Mouse (Mus musculus) 3134 (cell line): ENCODE measurements around the gene Ttll2.
"Not testable (repeated sequence)": the region's sequence is repeated elsewhere in the genome, so short reads cannot be mapped to it uniquely, and the experiment has no call there.

ENCODE experiments used
- DNase-seq: peaks from one replicate; pipeline ENCODE4 v3.0.0-alpha.2; 2011; ENCODE audit warnings: low spot score; ENCODE audit not compliant: insufficient read length; ENCODE audit errors: extremely low read depth

Ttll2 gene

DNA sequence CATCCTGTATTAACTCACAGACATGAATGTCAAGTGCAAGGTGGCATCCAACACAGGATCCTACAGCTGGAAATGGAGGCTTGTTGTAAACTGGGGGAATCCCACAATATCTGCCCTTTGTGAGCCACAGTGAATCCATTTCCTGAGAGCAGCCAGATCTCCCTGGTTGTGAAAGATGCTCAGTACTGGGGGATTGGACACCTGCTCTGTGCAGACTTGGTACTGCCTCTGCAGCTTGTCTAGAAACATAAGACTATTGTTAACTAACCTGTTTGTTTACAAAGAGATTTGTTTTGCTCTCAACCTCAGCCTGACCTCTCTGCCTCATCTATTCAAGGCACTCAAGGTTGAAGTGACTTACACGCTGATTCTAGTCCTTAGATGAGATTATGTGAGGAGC is 13.8 kb upstream of the Ttll2 start:
- DNase-seq: not testable (repeated sequence)

DNA sequence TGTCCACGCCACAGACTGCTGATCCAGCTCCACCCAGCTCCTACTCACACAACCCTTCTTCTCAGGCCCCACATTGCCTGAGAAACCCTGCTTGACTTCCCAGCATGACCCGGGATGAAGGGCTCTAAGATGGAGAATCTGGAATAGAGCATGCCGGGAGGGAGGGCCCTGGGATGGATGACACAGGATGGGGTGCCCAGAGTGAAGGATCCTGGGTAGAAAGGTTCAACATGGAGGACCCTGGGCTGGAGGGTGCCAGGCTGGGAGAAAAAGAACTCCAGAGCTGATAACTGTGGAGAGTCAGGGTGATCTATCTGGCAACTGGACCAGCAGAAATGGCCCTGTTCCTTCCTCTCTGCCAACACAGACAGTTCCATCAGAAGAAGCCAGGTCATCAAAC is 13.1 kb upstream of the Ttll2 start:
- DNase-seq: not testable (repeated sequence)

DNA sequence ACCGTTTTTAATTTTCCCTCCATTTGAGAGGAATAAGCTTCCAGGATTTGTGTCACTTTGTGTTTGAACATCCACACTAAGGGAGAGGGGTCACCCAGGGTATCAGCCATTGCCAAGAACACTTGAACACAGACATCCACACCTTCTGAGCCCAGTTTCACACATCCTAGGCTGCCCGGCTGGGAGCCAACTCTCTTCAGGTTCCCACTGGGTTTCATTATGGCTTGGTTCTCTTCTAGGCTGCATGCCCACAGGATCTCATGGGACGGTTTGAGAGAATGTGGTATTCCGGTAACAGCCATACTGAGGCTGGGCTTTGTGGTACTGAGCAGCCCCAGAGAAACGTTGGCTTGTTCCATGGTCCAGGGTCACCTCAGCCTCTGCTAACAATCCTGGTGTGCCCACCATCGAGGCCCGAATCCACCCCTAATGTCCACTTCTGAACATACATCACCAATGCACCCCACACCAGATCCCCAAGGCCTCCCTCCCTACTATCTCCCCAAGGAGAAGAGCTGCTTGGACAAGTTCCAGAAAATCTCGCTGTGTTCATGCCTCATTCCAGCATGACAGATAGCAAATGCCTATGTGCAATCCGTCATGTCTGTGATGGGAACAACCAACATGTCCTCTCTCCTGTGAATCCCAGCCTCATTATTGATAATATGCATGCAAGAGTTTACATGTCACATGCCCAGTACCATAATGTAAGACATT is 8.4 kb upstream of the Ttll2 start:
- DNase-seq: not testable (repeated sequence)

DNA sequence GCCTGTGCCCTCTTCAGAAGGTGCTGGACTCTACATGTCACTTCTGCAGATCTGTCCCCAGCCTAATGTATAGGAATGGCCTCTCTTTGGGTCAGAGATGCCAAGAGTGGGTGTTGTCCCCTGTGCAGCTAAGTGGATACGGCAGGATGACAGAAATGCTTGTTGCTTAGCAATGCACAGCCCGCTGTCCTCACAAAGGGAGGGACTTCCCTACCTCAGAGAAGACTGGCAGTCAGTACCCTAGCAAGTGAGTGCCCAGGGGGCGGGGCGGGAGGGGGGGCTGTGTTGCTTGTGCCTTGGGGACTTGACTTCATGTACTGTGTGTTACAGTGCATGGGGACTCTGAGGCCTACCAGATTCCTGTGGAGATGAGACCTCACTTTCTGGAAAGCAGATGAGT is 7.3 kb upstream of the Ttll2 start:
- DNase-seq: not testable (repeated sequence)

DNA sequence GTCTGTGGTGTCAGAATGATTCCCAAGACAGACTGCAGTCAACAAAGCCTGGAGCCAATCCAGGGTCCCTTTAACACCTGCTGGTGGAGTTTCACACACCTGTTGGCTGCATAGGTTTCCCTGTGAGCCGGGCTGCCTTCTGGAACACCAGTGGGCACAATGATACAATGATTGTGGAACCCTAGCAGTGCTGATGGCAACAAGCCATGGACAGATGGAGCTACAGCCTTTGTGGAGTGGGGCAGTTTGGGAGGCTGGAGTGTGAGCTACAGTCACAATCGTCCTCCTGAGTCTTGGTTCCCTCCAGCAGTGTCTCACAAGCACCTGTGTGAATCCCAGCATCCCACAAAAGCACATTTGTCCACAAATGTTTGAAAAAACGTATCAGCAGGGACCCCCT is 3.7 kb downstream of the Ttll2 start:
- DNase-seq: not testable (repeated sequence)

DNA sequence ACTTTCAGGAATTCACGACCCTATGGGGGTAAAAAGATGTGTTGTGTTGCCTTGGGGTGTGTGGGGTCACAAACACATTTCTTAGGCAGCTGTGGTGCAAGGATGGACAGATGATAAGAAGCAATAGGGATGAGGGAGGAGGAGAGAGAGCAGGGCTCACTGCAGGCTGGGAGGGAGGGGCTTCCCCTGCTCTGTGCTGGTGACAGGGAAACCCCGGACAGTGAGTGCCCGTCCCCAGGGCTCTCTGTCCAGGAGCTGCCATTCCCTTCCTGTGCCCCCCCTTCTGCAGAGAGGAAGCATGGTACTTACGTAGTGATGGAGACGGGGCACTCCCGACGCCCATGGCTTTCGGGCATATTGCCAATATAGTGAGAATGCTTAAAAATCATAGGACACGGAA is 15.1 kb downstream of the Ttll2 start:
- DNase-seq: not testable (repeated sequence)

DNA sequence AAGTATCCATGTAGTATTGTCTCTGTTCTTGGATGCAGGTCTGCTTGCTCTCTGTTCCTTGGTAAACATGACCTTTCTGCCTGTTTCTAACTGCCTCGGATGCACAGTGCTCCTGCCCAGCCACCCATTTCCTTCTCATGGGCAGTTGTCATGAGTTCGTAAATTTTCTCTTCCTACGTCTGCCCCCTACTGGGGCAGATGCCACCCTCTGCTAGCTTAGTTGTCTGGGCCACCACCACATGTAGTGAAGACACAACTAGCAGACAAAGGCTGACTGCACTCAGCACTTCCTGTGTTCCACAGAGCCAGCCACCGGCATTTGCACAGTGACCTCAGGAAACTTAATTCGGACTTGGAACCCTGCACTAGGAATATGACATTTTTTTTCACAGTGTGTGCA is 19.8 kb downstream of the Ttll2 start:
- DNase-seq: not testable (repeated sequence)

DNA sequence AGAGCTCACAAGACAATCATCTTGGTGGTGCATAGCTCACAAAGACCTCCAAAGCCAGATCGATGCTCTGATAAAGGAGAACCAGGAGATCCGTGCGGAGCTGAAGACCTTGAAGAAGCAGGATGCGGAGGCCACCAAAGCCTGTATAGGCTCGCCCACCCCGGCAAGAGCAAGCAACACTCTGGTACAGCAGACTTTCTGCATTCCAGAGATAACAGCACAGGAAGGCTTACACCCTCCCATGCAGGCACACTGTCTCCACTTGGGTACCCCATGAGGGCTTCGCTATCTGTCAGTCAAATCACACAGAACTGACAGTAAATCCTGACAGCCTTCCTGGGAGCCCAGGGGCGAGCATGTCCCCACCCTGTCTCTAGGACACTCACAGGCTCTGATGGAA is 26.1 kb downstream of the Ttll2 start:
- DNase-seq: not testable (repeated sequence)

DNA sequence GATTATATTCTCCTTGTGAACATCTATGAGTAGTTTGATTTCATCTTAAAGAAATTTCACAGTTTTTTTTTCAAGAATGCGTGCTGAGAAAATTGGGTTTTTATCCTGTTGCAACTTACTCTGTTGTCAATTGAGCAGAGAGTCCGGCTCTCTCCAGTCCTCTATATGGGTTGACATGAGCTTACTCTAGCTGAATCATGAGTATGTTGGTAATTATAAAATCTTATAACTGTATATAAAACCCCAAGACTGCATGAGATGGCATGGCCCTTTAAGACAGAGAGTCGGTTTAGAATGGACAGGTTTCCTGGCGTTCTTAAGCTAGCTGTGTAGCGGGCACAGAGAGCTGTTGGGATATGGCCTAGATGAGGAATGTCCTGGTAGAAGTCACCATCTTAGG is 28.1 kb downstream of the Ttll2 start, which contains the start of gene Tcp10a:
Gene Tcp10a (plus strand): TSS at position 301 of the 400 bp plus-strand sequence.
- DNase-seq: not testable (repeated sequence)

DNA sequence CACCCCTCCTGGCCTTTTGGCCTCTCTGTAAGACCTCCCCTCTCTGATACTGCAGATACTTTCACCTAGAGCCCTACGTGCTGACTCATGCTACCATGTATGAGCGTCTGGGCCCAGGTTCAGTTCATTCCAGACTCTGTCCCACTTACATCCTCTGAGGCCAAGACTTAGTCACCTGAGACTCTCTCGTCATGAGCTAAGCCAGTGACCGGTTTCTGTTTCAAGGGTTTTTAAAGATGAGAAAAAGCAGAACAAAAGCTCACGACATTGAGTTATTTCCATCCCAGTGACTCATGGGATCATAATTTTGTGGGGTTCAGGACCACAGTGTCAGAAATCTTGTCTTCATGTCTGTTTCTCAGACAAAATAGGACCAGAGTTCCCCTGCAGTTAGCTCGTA is 32.7 kb downstream of the Ttll2 start:
- not testable (repeated sequence) for DNase-seq

DNA sequence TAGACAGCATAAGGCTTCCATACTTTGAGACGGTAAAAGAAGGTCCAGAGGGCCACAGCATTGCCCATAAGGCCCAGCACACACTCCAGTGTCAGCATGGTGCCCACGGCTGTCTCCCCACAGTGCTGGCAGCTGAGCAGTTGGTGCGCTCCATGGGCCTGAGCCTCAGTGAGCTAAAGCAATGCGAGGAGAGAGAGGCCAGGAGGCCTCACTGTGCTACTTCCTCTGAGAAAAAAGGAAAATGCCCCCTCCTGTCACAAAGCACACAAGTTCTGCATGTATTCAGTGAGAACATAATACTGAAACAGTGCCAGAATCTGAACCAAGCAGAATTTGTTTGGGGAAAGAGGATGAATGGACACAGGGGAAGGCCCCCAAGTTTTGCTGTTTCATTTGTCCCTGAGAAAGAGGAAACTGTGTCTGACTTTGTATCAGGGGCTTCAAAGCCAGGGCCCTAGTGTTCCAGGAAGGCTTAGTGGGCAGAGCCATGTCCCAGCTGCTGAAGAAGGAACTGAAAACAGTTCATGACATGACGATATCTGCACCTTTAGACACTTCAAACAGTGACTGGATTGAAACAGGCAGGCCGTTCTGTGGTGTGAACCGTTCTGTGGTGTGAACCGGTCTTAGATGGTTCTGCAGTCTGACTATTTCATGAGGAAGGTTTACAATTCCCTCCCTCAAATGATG is 36.7 kb downstream of the Ttll2 start:
- DNase-seq: not testable (repeated sequence)

DNA sequence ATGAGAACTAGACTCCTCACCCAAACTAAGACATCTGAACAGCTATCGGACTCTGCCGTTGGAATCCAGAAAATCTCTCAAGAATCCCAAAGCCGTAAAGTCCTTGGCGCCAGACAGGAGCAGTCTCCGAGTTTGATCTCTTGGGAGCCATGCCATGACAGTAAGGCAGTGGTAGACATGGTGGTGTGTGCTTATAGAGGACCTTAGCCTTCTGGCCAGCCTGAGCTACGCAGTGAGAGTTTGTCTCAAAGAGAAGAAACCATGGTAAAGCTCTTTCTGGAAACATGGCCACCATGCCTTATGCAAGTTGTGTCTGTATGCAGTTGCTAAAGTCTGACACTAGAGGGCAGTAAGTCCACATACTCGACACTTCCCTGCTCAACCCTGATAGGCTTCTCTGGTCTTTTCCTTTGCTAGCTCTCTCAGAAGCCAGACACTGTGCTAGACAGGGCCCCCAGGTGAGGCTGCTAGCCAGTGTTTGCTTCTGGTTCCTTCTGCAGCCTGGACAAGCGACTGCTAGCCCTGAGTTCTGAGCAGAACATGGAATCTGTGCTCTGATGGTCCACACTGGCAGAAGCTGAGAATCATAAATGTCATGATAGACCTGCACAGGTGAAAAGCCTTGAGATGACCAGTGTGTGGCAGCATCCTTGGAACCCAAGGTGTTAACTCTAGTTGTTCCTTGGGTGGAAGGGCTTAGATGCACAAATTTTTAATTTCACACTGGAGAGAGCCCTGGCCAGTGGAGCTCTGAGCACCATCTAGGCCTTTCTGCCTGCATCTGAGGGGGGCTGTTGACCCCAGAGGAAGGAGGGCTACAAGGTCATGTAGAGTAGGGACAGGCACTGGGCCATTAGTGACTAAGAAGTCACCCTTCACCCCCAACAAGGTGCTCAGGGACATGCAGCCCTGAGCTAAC is 46.0 kb downstream of the Ttll2 start:
- DNase-seq: not testable (repeated sequence)
